Mouse (Mus musculus) hindbrain, embryonic 12.5 days (tissue): ENCODE results near the gene Sox5. TPM values are rescaled to one million over a fixed set of nuclear protein-coding genes. Genes with fewer than 3 reads are reported as not detected.

ENCODE experiments used
- ATAC-seq: fragments of 200-750 bp; cut with Nextera tagmentation; 2 replicates; pipeline ENCODE4 v1.8.0; 2017; ENCODE audit warnings: moderate TSS enrichment; ENCODE audit not compliant: low FRiP score
- H3K27ac ChIP-seq: fragments of 300-500 bp; sonication (generic); 2 replicates; pipeline ENCODE4 v1.5.1; 2016; ENCODE audit warnings: mild to moderate bottlenecking
- H3K27me3 ChIP-seq: fragments of 300-500 bp; sonication (generic); 2 replicates; pipeline ENCODE4 v1.6.1; 2016; ENCODE audit warnings: mild to moderate bottlenecking
- H3K36me3 ChIP-seq: fragments of 300-500 bp; sonication (generic); 2 replicates; pipeline ENCODE4 v1.6.1; 2016; ENCODE audit warnings: mild to moderate bottlenecking
- H3K4me1 ChIP-seq: fragments of 300-500 bp; sonication (generic); 2 replicates; pipeline ENCODE4 v1.6.1; 2016
- H3K4me2 ChIP-seq: fragments of 300-500 bp; sonication (generic); replicated peaks from 2 replicates; pipeline ENCODE4 v1.6.1; 2016; ENCODE audit warnings: mild to moderate bottlenecking
- H3K4me3 ChIP-seq: fragments of 300-500 bp; sonication (generic); 2 replicates; pipeline ENCODE4 v1.5.1; 2016; ENCODE audit warnings: mild to moderate bottlenecking
- H3K9ac ChIP-seq: fragments of 300-500 bp; sonication (generic); 2 replicates; pipeline ENCODE4 v1.6.1; 2016; ENCODE audit warnings: mild to moderate bottlenecking, moderate library complexity
- H3K9me3 ChIP-seq: fragments of 300-500 bp; sonication (generic); replicated peaks from 2 replicates; pipeline ENCODE4 v1.6.1; 2016; ENCODE audit warnings: mild to moderate bottlenecking
- WGBS: fragments of 180-500 bp; shearing (Covaris S2); methylation state at CpG from one replicate; pipeline ENCODE4 v1.1.7; 2016; 5-methylcytosine and 5-hydroxymethylcytosine counted together
- polyA plus RNA-seq: library from polyadenylated mRNA; unstranded; fragments of >200 nt; fragmentation: Nextera tagmentation; extraction: Ambion mirVana; gene quantifications from 2 replicates; pipeline ENCODE4 v1.2.1, GENCODE M21; 2016

The Sox5 gene
- polyA plus RNA-seq, 1 experiment from 2014 or later = 49.1 TPM

- Histone ChIP-seq H3K4me1 (peaks cover 9% of the 10 kb centered on the region), H3K27me3 (no peaks in the 10 kb centered on the region), H3K36me3 (no peaks in the 10 kb centered on the region), H3K4me3 (no peak overlapping the region), H3K4me2 (no peak overlapping the region), H3K9me3 (no peaks in the 10 kb centered on the region), H3K27ac (no peak overlapping the region), H3K9ac (no peak overlapping the region)
- WGBS = 96% methylated on average over 6 of the region's 6 CpGs
- no peak for ATAC-seq
These were observed 678.2 kb downstream of the Sox5 start for GRCm38 (mm10) chr6:144103612-144104011.

DNA sequence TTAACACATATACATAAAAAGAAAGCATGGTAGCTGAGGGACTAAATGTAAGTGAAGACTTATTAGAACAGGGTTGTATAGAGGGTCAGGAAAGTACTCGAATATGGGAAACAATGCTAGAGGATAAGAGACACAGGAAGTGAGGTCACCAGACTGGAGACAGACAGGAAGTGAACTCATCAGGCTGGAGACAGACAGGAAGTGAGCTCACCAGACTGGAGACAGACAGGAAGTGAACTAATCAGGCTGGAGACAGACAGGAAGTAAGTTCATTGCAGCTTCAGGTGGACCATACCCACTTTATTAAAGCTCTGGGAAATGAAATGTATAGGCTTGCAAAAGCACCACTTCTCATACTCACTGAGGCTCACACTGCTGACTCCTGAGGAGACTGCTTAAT, 680.9 kb downstream of the Sox5 start:
- H3K4me1 ChIP-seq = peaks cover 3% of the 10 kb centered on the region; the same call in 1 of the 2 replicates
- H3K9ac ChIP-seq = no peak overlapping the region
- no peak overlapping the region for H3K4me2 ChIP-seq
- ATAC-seq = no peak
- H3K27ac ChIP-seq = no peak overlapping the region
- H3K9me3 ChIP-seq = no peaks in the 10 kb centered on the region
- H3K4me3 ChIP-seq = no peak overlapping the region
- 91% methylated on average over 1 of the region's 1 CpGs for WGBS
- H3K36me3 ChIP-seq = no peaks in the 10 kb centered on the region
- no peaks in the 10 kb centered on the region for H3K27me3 ChIP-seq

DNA sequence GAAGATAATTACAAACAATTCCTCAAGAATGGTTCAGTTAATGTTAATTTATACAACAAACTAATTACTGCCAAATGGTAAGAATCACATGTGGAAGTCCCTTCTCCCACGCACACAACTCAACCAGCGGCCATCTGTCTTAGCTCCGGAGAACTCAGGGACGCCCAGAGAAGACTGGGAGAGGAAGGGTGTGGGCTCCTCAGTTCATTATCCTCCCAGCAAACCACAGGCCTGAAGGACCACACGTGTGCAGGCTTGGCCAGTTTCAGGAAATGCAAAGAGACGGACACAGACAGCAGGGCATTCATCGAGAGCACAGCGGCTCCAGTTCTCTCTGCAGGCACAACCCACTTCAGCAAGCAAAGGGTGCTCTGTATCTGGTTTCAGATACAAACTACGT, 683.7 kb downstream of the Sox5 start:
- Histone ChIP-seq H3K9ac (no peak overlapping the region), H3K9me3 (no peaks in the 10 kb centered on the region), H3K27ac (no peak overlapping the region), H3K36me3 (no peaks in the 10 kb centered on the region), H3K27me3 (no peaks in the 10 kb centered on the region), H3K4me3 (no peak overlapping the region), H3K4me2 (no peak overlapping the region), H3K4me1 (peaks cover 6% of the 10 kb centered on the region)
- 52% methylated on average over 9 of the region's 9 CpGs for WGBS
- peak; percentile 54; the same call in 1 of the 2 replicates for ATAC-seq

GRCm38 (mm10) chr6:144088256-144088655, 693.5 kb downstream of the Sox5 start:
- no peak overlapping the region for H3K9ac ChIP-seq
- WGBS = 69% methylated on average over 3 of the region's 3 CpGs
- no peak overlapping the region for H3K4me3 ChIP-seq
- H3K9me3 ChIP-seq = no peaks in the 10 kb centered on the region
- no peak for ATAC-seq
- H3K27ac ChIP-seq = no peak overlapping the region
- H3K4me1 ChIP-seq = peaks cover 2% of the 10 kb centered on the region; the same call in 1 of the 2 replicates
- H3K4me2 ChIP-seq = no peak overlapping the region
- no peaks in the 10 kb centered on the region for H3K27me3 ChIP-seq
- H3K36me3 ChIP-seq = no peaks in the 10 kb centered on the region

DNA sequence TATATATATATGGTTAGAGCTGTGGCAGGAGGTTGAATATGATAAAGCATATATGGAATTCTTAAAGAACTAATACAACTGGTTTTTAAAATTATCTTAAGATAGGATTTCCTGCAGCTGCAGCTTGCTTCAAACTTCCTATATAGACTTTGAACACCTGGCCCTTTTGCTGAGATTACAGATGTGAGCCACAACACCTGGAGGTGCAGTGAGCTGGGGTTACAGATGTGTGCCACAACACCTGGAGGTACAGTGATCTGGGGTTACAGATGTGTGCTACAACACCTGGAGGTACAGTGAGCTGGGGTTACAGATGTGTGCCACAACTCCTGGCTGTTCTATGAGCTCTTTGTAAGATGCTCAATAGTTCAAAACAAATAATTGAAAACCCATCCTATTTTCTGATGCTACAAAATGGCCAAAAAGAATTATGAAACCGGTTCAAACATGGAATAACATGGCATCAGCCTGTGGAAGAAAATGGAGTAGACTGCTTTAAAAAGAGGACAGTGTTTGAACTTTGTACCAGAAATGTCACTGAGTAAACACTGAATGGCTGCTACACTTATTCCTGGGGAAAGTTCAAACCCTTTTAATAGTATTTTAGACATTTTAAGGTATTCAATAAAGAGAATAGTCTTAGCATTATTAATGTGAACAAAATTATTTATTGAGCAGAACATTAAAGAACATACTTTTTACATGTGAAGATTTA, 695.5 kb downstream of the Sox5 start:
- Histone ChIP-seq H3K27me3 (no peaks in the 10 kb centered on the region), H3K9ac (no peak overlapping the region), H3K27ac (no peak overlapping the region), H3K4me2 (no peak overlapping the region), H3K9me3 (no peaks in the 10 kb centered on the region), H3K4me3 (no peak overlapping the region), H3K36me3 (no peaks in the 10 kb centered on the region), H3K4me1 (peaks cover 2% of the 10 kb centered on the region; the same call in 1 of the 2 replicates)
- WGBS = 81% methylated on average over 1 of the region's 1 CpGs
- no peak for ATAC-seq

- Histone ChIP-seq H3K27me3 (no peaks in the 10 kb centered on the region), H3K4me3 (no peak overlapping the region), H3K9me3 (no peaks in the 10 kb centered on the region), H3K27ac (no peak overlapping the region), H3K36me3 (no peaks in the 10 kb centered on the region), H3K4me2 (no peak overlapping the region), H3K9ac (no peak overlapping the region), H3K4me1 (no peaks in the 10 kb centered on the region)
- ATAC-seq = no peak
- 81% methylated on average over 9 of the region's 9 CpGs for WGBS
These were observed 699.5 kb downstream of the Sox5 start for GRCm38 (mm10) chr6:144082297-144082696.

DNA sequence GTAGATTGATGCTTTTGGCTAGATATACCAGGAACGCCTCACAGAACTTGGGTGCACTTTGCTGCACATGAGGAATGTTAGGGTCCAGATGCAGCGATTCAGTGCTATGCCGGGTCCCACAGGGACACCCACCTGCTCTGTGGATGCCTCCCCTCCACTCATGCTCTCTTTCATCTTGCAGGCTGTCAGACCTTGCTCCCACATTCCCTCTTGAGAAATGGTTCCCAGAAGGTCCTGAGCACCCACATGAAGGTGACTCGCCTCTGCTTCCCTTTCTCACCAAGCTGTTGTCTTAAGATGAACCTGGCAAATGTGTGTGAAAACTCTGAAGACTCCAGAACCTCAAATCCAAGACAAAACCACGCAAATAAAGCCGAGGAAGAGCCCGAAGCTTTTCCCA, 704.0 kb downstream of the Sox5 start:
- Histone ChIP-seq H3K36me3 (no peaks in the 10 kb centered on the region), H3K9me3 (no peaks in the 10 kb centered on the region), H3K4me2 (no peak overlapping the region), H3K4me1 (no peaks in the 10 kb centered on the region), H3K27me3 (no peaks in the 10 kb centered on the region), H3K27ac (no peak overlapping the region), H3K9ac (no peak overlapping the region), H3K4me3 (no peak overlapping the region)
- no peak for ATAC-seq
- 96% methylated on average over 7 of the region's 7 CpGs for WGBS

DNA sequence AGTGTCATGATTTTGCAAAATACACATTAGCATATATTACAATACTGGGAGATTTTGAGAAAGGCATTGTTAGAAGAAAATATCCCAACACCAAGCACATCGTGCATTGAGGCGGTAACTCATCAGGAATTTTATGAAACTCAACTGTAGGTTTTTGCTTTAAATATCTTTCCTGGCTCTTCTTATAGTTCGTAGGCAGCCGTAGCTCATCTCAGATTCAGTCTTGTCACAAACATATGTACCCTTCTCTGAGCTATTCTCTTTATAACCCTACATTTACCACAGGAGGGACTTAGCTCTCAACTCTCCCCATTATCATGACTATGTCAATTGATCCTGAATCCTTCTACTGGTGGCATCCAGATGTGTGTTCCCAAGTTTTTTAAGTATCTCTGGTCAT, 705.4 kb downstream of the Sox5 start:
- H3K36me3 ChIP-seq = no peaks in the 10 kb centered on the region

DNA sequence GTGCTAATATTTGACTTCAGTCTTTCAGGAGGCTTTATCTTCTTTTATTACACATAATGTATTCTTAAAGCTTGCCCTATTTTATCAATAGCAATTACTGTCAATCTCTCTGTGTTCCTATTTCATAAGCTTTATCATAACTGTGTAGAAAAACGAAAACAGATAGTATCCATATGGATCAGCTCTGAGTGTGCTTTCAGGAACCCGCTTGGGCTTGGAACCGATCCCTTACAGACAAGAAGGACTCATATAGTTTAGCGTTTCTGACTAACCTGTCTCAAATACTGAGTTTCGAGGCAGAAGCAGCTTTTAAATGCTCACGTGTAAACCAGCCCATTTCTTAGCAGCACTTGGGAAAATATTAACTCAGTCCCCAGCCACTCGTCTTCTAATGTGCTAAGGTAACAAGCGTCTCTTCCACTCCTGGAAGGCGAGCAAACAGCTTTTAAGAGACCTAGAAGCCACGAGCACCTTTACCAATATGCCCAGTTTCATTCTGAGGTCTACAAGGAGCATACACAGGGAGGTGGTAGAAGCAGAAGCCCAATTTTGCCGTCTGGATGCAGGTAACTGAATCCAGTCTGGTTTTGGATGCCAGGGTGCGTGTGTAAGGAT, 706.3 kb downstream of the Sox5 start:
- no peak for ATAC-seq
- Histone ChIP-seq H3K27me3 (no peaks in the 10 kb centered on the region), H3K4me1 (no peaks in the 10 kb centered on the region), H3K36me3 (no peaks in the 10 kb centered on the region), H3K27ac (no peak overlapping the region), H3K4me3 (no peak overlapping the region), H3K4me2 (no peak overlapping the region), H3K9me3 (no peaks in the 10 kb centered on the region), H3K9ac (no peak overlapping the region)
- 87% methylated on average over 12 of the region's 12 CpGs for WGBS

More for the DNA sequence above, 705.4 kb downstream of the Sox5 start:
- Histone ChIP-seq H3K27me3 (no peaks in the 10 kb centered on the region), H3K27ac (no peak overlapping the region), H3K9ac (no peak overlapping the region), H3K9me3 (no peaks in the 10 kb centered on the region), H3K4me1 (no peaks in the 10 kb centered on the region), H3K4me3 (no peak overlapping the region), H3K4me2 (no peak overlapping the region)
- no peak for ATAC-seq
- WGBS = 93% methylated on average over 4 of the region's 4 CpGs

DNA sequence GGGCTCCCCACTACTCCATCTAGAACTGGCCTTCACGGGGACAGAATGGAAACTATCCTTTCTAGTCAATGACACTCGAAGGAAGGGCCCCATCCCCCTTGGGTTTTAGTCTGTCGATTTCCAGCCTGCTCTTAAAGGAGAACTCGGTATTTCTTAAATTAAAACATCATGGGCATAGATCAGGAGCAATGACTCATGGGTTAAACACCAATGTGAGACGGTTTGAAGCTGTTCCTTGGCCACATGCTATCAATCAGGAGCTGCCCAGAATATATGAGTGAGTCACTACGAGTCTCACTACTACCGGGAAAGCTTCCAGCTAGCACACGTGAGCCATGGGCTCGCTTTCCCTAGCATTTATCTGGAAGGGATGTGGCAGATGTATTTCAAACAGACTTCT, 707.0 kb downstream of the Sox5 start:
- no peak overlapping the region for H3K4me3 ChIP-seq
- no peak overlapping the region for H3K27ac ChIP-seq
- no peaks in the 10 kb centered on the region for H3K36me3 ChIP-seq
- no peak for ATAC-seq
- no peak overlapping the region for H3K4me2 ChIP-seq
- no peaks in the 10 kb centered on the region for H3K27me3 ChIP-seq
- no peaks in the 10 kb centered on the region for H3K4me1 ChIP-seq
- H3K9me3 ChIP-seq = no peaks in the 10 kb centered on the region
- 67% methylated on average over 9 of the region's 9 CpGs for WGBS
- H3K9ac ChIP-seq = no peak overlapping the region

- H3K9ac ChIP-seq = no peak overlapping the region
- WGBS = 93% methylated on average over 5 of the region's 5 CpGs
- no peak for ATAC-seq
- no peaks in the 10 kb centered on the region for H3K36me3 ChIP-seq
- H3K27ac ChIP-seq = no peak overlapping the region
- H3K4me3 ChIP-seq = no peak overlapping the region
- H3K27me3 ChIP-seq = no peaks in the 10 kb centered on the region
- no peaks in the 10 kb centered on the region for H3K4me1 ChIP-seq
- no peak overlapping the region for H3K4me2 ChIP-seq
- no peaks in the 10 kb centered on the region for H3K9me3 ChIP-seq
These were observed 711.3 kb downstream of the Sox5 start for GRCm38 (mm10) chr6:144070461-144070860.

DNA sequence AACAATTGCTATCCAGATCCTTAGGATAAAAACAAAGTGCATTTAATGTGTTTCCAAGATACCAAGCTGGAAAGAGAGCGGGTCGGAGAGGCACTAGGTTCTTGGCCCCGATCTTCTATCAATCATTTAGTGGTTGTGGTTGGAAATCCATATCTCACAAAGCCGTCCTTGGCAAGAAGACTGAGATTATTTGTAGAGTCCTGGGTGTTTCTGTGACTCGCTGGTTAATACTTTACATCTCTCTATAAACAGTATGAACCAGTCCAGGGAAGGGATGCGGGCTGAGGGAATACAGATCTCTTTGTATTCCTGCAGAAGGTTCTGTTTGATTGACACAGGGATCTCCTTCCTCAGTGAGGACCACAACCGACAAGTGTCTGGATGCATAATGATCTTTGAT, 714.3 kb downstream of the Sox5 start:
- WGBS = 80% methylated on average over 7 of the region's 7 CpGs
- Histone ChIP-seq H3K36me3 (no peaks in the 10 kb centered on the region), H3K4me1 (no peaks in the 10 kb centered on the region), H3K9ac (no peak overlapping the region), H3K27me3 (no peaks in the 10 kb centered on the region), H3K4me3 (no peak overlapping the region), H3K9me3 (no peaks in the 10 kb centered on the region), H3K4me2 (no peak overlapping the region), H3K27ac (no peak overlapping the region)
- ATAC-seq = no peak

DNA sequence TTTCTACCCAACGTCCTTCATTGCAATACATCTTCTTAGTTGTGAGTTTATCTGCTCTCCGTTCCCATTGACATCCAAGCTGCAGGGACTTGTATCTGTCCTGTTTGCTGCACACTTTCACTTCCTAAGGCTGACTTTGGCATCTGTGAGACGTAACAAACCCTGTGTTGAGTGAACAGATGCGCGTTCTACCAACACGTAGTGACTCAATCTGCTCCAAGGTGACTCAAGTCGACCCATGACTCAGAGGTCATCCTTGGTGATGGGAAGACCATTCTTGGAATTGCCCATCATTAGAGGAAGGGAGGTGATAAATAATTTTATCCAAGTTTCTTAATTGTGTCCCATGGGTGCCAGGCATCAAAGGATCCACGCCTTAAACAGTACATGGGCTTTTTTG, 719.3 kb downstream of the Sox5 start:
- Histone ChIP-seq H3K4me1 (no peaks in the 10 kb centered on the region), H3K4me2 (no peak overlapping the region), H3K9ac (no peak overlapping the region), H3K9me3 (no peaks in the 10 kb centered on the region), H3K27me3 (no peaks in the 10 kb centered on the region), H3K36me3 (no peaks in the 10 kb centered on the region), H3K27ac (no peak overlapping the region), H3K4me3 (no peak overlapping the region)
- ATAC-seq = no peak
- WGBS = 92% methylated on average over 8 of the region's 8 CpGs
